Mouse (Mus musculus): ENCODE results near the gene Ctsa.

Gene Ctsa

DNA sequence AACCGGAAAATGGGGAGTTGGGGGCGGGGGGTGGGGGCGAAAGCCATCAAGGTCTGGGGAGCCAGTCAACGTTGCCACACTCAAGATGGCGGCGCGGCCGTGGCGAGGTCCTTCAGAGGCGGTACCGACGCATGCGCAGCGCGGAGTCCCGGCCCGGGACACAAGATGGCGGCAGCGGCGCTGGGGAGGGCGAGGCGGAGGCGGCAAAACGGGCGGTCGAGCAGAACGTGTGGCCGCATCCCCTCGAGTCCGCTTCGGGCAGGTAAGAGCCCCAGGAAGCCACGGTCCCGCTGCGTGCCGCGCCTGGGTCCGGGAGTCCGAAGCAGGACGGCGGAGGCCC lies 46.5 kb downstream of the Ctsa start, which contains the start of gene Pcif1:
Gene Pcif1, plus strand, starts transcription at position 77 of the 340 bp plus-strand sequence.
- DNase-seq (ENCODE audit: low spot score), result peak; percentile 91

DNA sequence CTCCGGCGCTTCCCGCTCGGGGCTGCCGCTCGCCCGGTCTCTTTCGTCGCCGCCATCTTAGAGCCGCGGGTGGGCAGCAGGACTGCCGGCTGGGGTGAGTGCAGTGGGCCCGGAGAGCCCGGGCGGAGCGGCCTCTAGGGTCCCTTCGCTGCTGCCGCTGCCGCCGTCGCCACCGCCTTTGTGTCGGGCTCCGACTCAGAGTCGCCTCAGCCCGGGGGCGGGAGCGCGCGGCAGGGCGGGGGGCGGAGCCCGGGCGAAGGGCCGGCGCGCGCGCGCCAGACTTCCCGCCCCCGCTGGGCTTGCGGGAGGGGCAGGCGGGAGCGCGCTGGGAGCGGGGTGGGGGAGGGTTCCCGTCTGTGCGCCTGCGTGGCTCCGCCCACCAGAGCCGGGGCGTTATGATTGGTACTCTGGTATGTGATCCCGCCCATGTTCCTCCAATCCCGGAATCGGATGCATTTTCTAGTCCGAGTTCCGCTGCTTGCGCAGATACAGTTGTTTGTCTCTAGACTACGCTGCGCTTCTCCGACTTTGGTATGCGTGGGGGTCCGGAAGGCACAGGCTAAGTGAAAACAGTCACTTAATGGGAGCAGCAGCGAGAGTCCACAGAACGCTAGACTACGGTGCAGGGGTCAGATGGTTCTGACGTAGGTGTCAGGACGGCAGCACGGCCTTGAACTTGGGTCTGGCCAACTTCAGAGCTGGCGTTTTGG lies 47.0 kb downstream of the Ctsa start:
- DNase-seq (ENCODE audit: low spot score), result peak; percentile 92

DNA sequence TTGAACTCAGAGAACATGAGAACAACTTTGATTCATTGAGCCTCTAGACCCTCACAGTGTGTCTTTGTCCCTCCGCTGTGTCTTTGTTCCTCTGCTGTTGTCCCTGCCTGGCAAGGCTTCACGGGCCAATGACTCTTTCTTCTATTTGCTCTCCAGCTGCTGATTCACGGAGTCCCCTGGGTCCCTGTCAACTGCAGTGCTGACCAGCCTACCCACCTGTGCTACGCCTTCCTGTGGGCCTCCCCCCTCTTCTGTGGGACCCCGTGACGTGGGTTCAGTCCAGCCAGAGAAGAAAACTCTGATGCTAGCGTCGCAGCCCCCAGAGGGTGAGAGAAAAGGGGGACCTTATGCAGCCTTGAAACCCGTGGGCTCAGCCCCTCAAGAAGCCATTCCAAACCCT lies 49.9 kb downstream of the Ctsa start:
- no peak for DNase-seq (ENCODE audit: low spot score)

DNA sequence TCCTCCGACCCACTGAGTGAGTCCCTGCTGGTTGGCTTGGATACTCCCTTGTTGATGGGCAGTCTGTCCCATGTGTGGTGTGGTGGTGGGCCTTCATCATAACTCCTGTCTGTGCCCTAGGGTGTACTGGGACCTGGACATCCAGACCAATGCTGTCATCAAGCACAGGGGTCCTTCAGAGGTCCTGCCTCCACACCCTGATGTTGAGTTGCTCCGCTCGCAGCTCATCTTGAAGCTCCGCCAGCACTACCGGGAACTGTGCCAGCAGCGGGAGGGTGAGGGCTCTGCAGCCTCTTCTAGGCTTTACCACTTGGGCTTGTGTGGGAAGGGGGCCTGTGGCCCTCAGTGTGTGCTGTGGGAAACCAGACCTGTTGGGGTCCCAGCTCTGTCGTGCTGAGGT lies 53.1 kb downstream of the Ctsa start:
- DNase-seq (ENCODE audit: low spot score), result peak; percentile 78

DNA sequence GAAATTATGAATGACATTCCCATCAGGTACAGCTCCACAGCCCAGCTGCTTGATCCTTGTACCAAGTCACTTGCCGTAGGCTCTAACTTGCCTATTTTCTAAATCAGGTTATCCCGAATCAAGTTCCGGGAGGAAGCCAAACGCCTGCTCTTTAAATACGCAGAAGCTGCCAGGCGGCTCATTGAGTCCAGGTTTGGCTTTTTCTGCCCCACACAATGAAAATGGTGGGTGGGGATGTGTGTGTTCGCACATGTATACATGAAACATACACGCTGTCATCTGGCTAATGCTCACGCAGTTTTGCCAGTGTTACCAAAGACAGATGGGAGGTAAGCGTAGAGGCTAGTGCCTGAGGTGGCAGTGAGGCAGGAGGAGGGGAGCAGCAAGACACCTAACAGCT lies 53.9 kb downstream of the Ctsa start:
- no peak for DNase-seq (ENCODE audit: low spot score)

DNA sequence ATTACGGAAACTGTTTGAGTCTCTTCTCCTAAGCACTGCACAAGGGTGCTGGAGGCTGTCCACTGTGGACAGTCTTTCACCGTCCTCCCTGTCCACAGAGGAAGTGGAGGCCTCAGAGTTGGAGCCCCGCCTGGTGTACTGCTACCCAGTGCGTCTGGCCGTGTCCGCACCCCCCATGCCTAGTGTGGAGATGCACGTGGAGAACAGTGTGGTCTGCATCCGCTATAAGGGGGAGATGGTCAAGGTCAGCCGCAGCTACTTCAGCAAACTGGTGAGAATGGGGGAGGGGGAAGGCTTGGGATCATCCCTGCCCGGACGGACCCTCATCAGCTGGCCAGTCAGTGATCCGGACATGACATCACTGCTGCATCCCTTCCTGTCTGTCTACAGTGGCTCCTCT lies 56.3 kb downstream of the Ctsa start:
- no peak for DNase-seq (ENCODE audit: low spot score)

DNA sequence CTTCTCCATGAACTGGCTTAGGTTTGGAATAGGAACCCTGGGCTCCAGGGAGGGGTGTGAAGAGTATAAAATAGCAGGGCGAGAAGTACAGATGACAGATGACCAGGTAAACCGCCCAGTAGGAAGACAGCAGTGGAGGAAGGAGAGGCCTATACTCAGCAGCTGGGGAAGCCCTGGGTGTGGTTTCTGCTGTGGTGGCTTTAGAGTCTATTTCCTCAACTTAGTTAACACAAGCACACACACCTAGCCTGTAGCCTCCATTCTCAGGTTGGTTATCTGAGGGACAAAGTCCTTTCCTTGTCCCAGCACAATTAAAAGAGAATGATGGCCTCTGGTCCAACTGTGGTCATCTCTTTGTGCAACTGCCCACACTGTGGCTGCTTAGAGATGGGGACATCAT lies 57.3 kb downstream of the Ctsa start:
- DNase-seq (ENCODE audit: low spot score), result no peak
